Mouse (Mus musculus) right cerebral cortex, postnatal 4 days (tissue): Measurements from ENCODE around the gene Iqgap2.

Experiments used
- DNase-seq: peaks from one replicate; pipeline ENCODE4 v3.0.0-alpha.2; 2022

Iqgap2 gene

GRCm38 (mm10) chr13:95882001-95882400 lies 9.7 kb downstream of the Iqgap2 start:
- DNase-seq = no peak

DNA sequence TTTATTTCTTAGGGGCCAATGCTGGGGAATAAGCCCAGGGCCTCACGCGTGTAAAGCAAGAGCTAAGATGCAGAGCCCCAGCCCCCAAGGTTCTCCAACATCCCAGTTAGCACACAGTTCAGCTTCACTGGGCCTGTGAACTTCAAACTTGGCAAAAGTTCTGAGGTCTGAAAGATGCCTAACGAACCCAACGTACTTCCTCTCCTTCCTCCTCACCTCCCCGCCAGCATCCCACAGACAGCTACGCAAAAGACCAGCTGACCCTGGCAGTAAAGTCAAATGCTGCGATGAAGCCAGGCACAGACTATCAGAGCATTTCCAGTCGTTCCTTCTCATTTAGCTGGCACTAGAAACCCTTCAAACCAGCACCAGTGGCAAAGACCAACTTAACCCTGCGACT lies 10.3 kb downstream of the Iqgap2 start:
- DNase-seq = no peak

GRCm38 (mm10) chr13:95880633-95881032 lies 11.1 kb downstream of the Iqgap2 start:
- DNase-seq = no peak

DNA sequence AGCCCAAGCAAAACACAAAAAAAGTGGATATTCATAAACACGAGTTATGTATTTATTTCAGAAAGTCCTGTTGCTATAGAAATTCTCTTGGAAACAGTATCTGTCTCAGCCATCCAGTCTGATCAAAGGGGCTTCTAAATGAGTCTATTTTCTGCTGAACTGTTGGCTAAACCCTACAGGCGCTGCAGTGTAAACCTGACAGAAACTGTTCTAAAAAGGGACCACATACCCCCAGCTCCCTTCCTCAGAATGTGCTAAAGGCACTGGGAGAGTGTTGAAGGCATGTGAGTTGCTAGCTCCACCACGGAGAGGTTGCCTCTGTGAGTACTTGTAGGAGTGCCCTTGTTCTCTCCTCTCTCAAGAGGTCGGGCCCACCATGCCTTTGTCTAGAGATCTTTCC lies 19.7 kb downstream of the Iqgap2 start:
- no peak for DNase-seq

DNA sequence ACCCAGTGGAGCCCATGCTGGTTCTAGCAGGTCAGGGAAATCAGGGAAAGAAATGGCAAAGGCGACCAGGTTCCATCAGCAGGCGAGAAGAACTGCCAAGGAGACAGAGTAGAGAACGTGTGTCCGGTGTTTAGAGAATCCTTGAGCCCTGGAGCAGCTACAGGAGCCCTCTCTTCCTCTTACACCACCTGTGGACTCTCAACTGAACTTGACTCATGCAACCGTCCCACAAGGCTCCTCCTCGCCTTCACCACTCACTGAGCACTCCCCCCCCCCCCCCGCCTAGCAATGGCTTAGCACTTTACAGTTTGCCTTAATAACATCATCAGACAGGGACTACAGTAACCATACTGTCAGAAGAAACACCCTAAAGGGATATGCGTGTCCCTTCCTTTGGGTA lies 21.1 kb downstream of the Iqgap2 start:
- no peak for DNase-seq

DNA sequence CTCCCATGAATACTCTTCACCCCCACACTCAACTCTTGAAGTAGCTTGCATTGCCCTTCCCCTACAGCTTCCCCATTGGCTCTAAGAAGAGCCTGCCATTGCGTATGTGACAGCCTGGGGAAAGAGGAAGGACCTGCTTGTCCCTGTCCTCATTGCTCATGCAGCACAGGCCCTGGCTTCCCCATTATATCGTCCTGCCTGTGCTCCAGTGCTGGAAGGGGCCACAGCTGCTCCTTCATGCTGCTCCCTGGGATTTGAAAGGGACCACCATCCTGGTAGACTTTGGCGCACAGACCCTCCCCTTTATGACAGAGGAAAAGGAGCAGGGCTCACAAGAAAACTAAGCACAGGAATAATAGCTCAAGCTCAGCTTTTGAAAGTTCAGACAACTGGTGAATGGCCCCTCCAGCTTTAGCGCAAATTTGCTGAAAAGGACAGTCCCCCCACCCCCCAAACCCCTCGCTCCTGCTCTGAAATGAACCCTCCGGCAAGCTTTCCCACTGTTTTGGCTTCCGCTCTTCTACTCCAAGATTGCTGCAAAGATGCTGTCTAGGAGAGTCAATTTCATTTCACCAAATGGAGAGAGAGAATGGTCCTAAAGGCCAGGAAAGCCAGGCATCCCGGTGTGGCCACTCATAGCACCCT lies 22.7 kb downstream of the Iqgap2 start:
- no peak for DNase-seq

- DNase-seq = no peak
Measured at GRCm38 (mm10) chr13:95862201-95862600, 29.5 kb downstream of the Iqgap2 start.

- no peak for DNase-seq
Measured at GRCm38 (mm10) chr13:95859271-95859670, 32.5 kb downstream of the Iqgap2 start.

DNA sequence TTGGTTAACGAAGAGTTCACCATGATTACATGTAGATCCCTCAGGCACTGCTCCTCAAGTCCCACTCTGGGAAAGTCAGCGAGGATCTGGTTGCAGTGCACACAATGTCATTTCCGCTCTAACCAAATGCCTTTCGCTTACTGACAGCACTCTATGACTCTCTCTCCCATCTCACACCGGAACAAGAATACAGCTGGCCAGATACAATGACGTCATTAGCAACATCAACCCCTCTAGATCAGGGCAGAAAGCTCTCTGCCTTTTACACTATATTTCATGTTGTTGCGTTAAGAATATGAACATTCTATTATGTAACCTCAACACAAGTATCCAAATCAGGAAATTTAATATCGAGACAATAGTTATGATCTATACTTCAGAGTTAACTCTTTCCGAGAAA lies 32.9 kb downstream of the Iqgap2 start:
- DNase-seq = no peak

DNA sequence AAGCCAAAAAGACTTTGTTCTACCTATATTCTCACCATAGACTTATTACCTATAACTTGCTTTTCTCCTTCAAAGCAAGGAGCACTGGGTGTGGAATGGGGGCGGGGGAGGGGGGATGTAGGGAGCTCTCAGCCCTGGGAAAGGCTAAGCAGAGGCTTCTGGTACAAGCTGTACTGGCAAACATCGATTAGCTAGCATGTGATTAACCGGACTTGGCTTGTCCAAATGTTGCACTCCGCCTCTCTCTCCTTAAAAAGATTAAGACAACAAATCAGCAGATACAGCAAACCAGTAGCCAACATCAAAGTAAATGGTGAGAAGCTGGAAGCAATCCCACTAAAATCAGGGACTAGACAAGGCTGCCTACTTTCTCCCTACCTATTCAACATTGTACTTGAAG lies 36.2 kb downstream of the Iqgap2 start:
- DNase-seq = no peak

GRCm38 (mm10) chr13:95851611-95852010 lies 40.1 kb downstream of the Iqgap2 start:
- DNase-seq = no peak

DNA sequence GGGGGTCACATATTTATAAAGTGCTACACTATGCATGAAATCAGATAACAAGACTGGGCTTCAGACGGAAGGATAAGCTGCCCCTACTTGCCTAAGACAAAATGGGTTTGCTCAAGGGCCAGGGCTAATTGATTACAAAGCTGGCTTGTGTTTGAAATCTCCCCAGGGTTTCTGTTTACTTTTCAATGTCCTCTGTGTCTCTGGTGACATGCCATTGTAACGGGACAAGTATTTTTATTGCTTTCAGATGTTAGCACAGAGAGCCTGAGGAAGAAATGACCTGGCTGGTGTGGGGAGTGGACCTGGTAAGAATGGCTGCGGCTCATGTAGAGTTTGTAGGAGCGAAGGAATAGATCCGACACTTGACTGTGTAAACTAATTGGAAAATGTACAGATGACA lies 41.3 kb downstream of the Iqgap2 start:
- DNase-seq = no peak

DNA sequence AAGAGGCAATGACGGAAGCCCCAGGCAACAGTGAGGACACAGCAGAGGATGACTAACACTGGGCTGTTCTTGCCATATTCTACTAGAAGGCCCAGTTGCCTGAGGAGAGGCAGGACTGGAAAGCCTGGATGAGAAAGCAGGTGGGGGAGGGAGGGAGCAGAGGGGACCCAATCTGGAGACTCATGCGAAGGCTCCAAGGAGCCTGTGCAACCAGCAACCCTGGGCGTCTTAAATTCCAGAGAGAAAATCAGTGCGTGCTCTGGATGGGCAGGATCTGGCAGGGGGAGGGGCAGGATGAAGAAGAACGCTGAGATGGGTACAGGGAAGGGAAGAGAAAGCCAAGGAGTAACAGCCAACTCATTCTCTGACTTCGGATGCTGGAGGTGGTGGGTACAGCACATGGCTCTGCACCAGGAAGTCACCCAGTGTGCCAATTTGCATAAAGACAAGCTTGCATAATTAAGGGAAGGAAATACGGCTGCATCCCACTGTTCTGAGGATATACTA lies 42.2 kb downstream of the Iqgap2 start:
- no peak for DNase-seq

GRCm38 (mm10) chr13:95846364-95846763 lies 45.4 kb downstream of the Iqgap2 start:
- DNase-seq = no peak

DNA sequence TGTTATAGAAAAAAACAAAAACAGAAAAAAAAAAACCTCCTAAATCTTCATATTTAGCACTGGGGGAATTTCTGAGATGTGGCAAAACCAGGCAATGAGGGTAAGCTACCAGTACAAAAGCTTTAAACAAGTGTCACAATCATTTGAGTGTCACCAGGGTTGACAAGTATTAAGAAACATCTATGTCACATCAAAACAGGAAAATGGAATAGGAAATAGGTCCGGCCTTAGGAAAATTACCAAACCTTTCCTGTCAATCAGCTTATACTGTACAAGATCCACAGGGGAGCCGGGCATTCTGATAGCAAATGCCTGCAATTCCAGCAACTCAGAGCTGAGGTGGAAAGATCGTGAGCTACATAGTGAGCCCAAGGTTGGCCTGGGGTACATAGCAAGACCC lies 46.8 kb downstream of the Iqgap2 start:
- DNase-seq = no peak

DNA sequence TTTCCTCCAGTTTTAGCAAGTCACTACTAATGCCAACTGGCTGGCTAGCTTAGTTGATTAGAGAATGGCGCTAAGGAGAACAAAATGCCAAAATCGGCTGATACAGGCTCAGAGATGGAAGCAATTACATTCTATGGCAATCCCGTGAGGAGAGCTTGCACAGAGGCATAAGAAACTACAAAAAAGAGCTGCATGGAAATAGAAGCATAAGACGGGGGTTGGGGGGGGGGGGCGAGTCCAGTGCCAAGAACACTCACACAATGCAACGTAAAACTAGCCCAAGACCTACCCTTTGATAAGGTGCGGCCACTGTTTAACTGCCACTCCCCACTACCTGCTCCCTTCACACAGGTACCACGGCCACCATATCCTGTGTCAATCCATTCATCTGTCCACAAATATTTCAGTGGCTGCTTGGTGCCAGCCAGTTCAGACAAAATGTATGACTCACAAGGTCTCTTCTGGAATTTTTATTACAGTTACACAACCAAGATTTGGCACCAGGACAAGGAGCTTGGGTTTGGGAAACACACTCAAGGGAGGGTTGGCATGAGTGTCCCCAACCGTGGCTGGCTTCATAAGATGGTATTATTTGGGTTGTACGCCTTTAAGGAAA lies 48.2 kb downstream of the Iqgap2 start:
- no peak for DNase-seq

GRCm38 (mm10) chr13:95842803-95843202 lies 48.9 kb downstream of the Iqgap2 start:
- no peak for DNase-seq

- DNase-seq = no peak
Measured at GRCm38 (mm10) chr13:95841946-95842345, 49.8 kb downstream of the Iqgap2 start.

- DNase-seq = no peak
Measured at GRCm38 (mm10) chr13:95836944-95837343, 54.8 kb downstream of the Iqgap2 start.

- no peak for DNase-seq
Measured at GRCm38 (mm10) chr13:95833473-95833872, 58.2 kb downstream of the Iqgap2 start.

GRCm38 (mm10) chr13:95832712-95833111 lies 59.0 kb downstream of the Iqgap2 start:
- DNase-seq = no peak

DNA sequence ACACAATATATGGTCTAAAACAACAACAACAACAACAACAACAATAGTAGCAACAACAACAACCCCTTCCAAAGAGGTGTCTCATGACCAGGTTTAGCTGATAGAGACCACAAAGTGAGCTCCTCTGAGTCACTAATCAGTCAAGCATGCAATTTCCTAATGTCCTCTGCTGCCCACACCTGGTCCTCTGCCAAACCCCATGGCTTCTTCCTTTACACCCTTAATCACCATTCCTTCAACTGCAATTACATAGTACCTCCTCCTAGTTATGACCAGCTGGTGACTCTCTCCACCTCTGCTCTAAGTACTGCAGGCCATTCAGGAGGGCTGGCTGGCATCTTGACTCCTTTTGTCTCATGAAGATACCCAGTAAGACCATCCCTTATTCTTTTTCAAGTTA lies 60.0 kb downstream of the Iqgap2 start:
- DNase-seq = no peak

DNA sequence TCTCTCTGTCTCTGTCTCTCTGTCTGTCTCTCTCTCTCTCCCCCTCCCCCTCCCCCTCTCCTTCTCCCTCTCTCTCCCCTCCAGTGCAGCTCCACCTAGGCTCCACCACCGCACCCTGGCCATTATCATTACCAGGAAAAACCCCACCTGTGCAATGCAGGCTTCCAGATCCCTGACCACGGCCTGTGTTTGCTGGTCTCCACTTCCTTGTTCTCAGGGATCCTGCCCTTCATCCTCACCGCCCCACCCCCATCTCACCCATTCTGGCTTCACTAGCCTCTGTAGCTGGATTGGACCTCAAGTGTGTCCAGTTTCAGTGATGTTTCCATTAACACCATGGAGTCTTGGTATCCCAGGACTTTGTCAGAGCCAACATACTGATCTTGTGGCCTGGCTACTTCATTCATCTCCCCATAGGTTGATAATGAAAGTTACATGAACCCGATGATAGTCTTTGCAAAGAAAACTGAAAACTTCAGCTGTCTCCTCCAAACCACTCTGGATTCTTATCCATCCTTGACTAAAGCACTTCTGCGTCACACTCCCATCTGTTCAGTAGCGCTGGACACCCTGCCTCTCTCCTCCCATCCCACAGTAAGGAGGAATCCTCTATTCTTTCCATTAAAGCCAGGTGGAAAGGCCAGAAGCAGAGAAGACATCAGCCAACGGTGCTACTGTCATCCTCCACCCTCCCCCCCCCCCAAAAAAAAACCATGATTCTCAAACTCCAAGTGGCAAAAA lies 62.1 kb downstream of the Iqgap2 start:
- no peak for DNase-seq

- DNase-seq = no peak
Measured at GRCm38 (mm10) chr13:95828616-95829015, 63.1 kb downstream of the Iqgap2 start.
